Mouse (Mus musculus) layer of hippocampus, postnatal 36 days (tissue): Measurements from ENCODE around the gene Magi2. TPM values are rescaled to one million over a fixed set of nuclear protein-coding genes. Genes with fewer than 3 reads are reported as not detected.

ENCODE experiments used
- DNase-seq, 2 experiments: peaks; one replicate each; pipeline ENCODE4 v3.0.0; 2022
- total RNA-seq, 2 experiments: library from RNA; stranded (reverse); gene quantifications; 2 replicates each; pipeline ENCODE4 v1.2.3; 2021

Gene Magi2
- total RNA-seq, 2 experiments from 2014 or later, result 131 to 156 TPM

DNA sequence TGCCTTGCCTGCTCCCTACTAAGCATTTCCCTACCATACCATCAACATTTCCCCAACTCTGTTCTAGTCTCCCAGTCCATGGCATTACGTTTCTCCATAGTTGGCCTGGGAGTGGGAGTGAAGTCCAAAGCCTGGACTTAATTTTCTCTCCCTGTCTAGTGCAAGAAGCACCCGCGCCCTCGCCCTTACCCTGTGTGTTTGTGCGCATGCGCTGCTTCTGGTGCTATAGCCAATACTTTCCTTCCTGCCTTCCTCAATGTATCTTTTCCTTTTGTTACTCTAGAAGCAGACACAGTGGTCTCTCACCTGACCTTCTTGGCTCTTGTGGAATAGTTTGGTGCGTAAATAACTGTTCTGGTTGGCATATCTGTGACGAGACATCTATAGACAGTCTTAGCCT, 1440.8 kb downstream of the Magi2 start:
- no peak for DNase-seq

DNA sequence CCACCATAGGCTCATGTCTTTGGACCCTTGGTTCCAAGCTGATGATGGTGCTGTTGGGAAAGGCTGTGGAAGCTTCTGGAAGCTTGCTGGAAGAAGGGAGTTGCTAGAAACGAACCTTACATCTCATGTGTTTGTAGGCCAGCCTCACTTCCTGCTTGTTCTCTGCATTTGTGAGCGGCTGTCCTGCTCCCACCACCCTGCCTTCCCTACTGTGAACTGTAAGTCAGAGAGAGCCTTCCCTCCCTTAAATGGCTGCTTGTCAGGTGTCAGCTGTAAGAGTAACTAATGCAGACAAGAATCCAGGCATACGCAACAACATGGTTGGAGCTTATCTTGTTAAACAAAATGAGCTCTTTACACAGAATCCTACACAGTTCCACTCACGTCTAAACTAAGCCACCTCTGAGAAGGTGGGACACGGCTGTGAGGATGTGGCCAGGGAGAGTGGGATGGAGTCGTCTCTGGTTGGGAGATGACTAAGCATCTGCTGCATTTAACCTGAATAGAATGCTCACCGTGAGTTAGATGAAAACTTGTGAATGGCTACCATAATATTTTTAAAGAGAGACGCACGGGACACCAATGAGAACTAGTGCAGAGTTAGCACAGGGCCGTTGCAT, 1442.0 kb downstream of the Magi2 start:
- DNase-seq, result no peak

DNA sequence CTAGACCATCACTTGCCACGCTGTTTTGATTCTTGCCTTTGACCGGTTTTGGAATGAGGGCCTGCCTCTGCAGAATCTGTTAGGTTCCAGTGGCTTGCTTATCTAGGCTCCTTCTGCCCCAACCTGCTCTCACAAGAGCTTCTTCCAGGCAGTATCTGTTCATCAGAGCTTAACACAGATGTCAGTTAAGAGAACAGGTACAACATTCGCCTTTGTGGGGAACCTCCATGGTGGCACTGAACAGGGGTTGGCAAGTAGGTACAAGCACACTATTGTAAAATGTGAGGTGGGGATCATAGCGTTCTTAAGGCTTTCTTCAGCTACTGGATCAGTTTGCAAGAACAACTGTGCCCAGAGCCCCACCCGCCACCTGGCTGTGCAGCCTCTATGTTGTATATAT, 1442.6 kb downstream of the Magi2 start:
- no peak for DNase-seq

DNA sequence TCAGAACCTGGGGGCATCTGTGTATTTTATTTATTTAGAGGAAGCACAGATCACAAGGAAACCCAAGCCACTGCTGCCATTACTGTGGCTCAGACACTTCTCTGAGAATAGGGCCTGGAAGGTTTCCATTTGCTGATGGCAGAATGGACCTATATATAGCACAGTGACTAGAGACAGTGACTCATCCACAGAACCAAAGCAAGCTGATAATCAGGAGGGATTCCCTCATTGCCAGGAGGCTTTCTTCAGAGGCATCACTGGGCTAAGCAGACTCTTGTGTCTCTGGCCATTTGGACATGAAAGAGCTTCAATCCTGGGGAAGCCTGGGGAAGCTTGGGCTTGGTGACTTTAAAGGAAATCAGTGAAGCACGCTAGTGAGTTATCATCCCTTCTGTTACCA, 1445.0 kb downstream of the Magi2 start:
- peak in 1 of 2 experiments; percentile 18 for DNase-seq

DNA sequence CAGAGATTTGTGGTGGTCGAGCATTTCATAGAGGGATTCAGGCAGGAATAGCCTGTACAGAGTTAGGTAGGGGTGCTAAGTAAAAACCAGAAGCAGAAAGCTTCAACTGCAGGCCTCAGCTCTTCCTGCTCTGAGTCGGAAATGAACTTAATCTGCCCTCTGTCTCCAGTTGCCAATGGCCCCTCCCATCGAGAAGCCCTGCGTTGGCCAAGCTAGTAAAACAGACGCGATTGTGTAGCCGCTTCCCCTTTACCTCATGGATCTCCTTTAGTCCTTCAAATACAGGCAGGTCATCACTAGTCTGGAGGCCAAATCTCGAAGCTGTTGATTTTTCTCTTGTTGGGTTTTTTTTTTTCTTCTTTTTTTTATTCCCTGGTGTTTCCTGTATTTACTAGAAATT, 1447.7 kb downstream of the Magi2 start:
- DNase-seq, result no peak

DNA sequence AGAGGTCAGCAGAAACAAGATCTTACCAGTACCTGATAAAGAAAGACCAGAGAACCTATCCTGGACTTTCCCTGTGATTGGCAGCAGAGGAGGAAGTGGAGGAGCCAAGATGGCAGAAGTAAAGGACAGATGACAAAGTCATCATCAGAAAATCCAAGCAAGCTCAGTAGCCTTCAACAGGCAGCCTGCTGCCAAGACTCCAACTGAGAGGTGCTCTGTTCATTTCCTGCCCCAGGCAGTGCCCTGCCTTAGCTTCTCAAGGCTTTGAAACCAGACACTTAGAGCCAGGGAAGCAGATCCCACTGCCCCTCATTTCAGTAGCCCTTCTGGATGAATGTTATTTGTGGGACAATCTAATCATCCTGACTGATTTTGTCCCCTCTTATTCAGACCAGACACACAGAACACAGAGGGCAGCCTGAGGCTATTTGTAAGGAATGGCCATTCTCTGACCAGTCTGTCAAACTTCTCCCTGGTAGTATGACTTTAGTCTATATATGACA, 1448.4 kb downstream of the Magi2 start:
- no peak for DNase-seq

DNA sequence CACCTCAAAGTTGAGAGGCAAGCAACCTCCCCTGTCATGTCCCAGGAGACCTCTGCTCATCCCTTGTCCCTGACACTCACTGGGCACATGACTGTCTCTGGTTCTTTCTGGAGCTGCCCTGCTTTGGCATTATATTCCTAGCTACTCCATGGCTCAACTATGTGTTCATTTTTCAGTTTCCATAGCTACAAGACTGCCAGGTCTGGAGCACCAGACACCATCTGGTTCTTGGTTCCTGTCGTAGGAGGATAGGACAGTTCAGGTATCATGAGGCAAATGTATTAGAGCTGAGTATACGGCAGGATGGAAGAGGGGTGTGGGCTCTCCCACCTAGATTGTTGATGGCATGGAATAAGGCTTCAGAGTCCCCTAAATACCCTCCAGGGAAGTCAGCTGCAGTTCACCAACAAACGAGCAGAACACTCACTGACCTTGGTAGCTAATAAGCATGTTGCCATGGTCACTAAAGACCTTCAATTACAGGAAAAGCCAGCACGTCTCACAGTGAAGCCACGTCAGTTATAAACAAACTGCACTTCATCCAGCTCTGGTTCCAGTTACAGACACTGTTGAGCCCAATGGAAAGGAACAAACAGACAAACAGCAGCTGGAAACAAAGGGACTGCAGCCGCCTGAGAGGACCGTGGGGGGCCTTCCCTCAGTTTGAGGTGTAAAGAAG, 1449.5 kb downstream of the Magi2 start:
- DNase-seq, result peak in 1 of 2 experiments; percentile 12

DNA sequence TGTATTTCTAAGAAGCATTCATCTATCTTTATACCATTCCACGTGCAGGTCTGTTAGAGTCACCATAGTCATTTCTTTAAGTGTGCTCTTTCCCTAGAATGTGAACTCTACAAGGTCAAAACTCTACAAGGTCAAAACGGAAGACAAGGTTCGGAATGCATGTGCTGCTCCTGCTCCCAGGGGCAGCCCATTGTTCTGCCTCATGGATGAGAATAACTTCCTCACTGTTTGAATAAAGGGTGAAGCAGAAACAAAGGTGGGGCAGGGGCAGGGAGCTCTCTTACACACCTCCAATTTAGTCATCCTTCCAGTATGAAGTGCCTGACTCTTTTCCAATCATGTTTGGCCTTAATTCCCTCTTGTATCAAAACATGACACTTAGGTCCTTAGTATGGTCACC, 1450.4 kb downstream of the Magi2 start:
- DNase-seq, result no peak

DNA sequence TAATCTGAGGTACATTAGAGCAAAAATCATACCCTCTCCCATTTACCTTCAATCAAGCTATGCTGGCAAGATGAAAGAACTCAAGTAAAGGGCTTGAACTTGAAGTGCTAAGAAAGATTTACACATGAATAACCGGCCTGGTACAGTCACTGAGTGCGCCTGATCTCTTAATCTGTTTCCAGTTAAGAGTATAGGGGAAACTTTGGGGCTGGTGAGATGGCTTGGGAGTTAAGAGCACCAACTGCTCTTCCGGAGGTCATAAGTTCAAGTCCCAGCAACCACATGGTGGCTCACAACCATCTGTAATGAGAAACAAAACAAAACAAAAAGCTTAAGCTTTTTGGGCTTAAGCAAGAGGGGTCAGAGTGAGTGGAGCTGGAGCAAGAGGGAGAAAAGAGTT, 1451.7 kb downstream of the Magi2 start:
- no peak for DNase-seq

DNA sequence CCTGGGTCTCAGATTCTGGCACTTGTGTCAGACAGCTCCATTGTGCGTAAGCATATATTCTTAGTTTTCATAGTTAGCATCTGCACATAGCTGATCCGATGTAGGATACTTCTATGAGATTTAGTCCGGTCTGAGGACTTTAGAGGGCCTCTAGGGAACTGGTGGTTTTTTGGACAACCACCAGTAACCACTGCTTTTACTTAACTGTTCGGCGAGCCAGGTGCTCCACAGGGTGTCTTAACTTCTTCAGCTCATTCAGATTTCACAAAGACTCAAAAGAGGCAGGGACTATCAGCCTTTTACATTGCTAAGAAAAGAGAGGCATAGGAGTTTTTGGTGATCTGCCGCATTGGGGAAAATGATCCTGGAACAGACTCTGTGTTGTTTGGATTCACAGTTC, 1453.1 kb downstream of the Magi2 start:
- DNase-seq, result no peak

DNA sequence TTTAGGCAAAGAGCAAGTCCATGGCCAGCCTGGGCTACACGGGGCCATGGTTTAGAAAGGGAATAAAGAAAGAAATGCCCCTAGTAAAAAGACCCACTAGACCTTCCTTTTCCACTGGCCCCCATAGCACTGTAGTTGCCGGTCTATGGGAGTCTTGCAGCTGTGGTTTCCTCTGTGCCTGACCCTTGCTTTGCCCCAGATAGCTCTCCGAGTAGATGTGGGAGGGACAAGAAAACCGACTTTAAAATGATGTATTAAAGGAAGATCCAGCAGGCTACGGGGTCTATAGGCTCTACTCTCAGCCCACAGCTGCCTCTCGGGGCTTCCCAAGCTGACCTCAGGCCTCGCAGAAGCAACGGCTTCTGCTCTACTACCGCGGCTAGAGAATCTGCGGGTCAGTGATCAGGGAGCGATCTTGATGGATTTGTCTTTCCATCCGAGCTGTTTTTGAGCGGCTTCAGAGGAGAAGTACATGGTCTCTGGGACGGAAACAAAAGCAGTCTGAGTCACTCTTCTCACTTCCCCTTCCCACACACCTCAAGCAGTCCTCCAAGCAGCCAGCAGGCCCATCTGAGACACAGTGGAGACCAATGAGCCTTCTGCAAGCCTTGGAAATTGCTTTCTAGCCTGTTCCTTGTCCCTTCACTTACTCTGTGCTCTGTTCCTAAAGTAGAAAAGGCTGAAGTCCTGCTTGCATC, 1454.1 kb downstream of the Magi2 start:
- DNase-seq, result no peak

DNA sequence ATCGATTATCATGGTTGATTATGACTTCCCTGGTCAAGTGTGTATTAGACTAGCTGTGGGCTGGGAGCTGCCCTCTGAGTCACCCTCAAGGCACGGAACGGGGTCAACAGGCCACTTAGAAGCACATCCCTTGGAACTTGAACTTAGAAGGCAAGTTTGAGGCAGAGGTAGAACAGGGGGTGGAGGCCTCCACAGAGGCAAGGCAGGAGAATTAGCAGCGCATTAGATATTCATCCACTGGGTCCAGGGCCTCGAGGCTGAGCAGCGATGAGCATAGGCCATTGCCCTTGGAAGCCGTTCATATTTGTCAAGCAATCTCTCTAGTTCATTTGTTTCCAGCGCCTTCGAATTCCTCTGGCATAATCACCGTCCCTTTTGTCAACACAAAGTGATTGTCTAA, 1454.8 kb downstream of the Magi2 start:
- no peak for DNase-seq

DNA sequence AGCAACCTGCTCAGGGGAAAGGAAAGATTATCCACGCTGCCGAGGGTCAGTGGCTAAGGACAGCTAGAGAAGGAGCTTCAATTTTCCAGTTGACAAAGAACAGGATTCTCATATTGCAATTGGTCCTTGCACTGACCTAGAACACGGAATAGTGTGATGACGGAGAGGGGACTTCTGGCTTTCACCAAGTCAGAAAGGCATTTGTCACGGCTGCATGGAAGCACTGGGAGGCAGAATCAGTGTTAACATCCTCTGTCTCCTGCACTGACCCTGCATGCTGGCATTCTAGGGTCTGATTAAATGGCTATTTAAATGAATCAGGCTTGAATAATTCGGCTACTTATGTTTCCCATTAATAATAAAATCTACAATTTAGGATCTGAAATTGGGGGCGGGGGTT, 1455.4 kb downstream of the Magi2 start:
- no peak for DNase-seq

DNA sequence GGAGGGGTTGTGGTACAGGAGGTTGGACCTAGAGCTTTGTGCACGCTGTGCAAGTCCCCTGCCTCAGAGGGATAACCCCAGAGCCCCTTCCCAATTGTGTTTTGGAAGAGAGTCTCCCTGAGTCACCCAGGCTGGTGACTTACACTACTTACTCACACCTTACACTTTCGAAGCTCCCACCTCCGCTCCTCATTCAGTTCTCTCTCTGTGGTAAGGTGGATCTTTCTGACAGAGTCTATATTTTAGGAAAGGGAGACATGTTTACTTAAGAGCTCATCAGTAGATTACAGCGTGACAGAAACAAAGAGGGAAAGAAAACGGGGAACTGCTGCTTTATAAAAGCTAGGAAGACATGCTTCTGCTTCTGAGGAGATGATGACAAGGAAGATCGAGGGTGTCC, 1457.3 kb downstream of the Magi2 start:
- DNase-seq, result no peak

DNA sequence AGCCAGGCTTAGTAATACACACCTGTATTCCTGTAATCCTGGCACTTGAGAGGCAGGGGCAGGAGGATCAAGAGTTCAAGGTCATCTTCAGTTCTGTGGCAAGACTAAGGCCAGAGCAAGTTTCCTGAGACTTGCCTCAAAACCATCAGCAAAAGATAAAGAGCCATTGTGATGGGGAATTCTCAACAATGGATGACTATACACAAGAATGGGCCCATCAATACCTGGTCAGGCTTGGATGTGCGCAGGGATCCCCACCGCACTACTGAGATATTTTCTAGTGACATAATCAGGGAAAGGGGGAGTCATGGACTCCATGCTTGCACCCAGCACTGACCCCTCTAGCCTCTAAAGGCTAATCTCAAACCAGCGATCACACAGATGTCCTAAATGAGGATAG, 1465.4 kb downstream of the Magi2 start:
- no peak for DNase-seq

DNA sequence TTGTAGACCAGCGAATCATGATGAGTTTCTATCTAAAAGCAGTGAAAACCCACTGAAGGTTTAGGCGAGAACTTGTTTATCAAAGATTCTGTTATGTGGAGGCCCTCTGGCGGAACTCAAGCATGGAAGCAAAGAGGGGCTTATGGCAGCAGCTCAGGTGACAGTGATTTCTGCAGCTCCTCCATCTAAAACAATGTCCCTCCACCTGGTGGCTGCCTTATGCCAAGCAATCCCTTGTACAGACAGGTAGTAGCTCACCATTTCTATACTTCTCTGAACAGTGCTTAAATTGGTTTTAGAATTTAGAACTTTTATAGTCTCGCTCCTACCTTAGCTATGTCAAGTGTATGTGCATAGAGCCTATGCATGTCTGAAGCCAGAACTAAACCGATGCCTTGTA, 1472.3 kb downstream of the Magi2 start:
- no peak for DNase-seq

DNA sequence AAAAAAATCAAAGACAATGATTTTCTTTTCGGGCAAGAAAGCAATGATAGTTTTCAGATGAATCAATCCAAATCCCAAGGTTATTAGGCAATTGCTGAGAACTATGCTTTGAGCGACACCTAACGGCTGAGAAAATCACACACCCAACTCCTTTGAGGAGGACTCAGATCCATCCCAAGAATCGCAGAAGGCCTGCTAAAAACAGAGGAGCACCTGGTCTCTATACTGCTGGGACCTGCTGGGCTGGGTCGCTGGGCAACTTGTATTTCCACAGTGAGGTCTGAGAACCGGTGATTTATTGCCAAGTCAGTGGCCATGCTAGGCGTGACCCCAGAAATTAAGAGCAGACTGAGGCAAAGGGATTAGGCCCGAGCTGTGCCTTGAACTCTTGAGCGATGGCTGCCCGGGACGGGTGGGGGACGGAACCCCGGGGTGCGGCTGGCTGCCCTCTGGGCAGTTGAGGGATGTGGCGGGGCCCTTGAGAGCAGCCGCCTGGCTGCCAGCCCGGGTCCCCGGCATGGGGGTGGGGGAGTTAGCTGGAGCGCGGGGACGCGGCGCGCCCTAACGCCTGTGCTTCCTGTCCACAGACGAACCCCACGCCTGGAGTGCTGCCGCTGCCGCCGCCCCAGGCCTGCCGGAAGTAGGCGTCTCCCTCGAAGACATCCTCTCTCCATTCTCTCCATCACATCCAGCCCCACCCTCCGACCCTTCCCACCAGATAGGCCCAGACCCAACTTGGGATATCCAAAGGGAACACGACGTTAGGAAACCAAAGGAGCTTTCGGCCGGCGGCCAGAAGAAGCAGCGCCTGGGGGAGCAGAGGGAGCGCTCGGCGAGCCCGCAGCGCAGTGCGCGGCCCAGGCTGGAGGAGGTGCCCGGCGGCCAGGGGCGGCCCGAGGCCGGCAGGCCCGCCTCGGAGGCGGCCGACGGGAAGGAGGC, 1474.9 kb downstream of the Magi2 start:
- peak; percentile 89 for DNase-seq

DNA sequence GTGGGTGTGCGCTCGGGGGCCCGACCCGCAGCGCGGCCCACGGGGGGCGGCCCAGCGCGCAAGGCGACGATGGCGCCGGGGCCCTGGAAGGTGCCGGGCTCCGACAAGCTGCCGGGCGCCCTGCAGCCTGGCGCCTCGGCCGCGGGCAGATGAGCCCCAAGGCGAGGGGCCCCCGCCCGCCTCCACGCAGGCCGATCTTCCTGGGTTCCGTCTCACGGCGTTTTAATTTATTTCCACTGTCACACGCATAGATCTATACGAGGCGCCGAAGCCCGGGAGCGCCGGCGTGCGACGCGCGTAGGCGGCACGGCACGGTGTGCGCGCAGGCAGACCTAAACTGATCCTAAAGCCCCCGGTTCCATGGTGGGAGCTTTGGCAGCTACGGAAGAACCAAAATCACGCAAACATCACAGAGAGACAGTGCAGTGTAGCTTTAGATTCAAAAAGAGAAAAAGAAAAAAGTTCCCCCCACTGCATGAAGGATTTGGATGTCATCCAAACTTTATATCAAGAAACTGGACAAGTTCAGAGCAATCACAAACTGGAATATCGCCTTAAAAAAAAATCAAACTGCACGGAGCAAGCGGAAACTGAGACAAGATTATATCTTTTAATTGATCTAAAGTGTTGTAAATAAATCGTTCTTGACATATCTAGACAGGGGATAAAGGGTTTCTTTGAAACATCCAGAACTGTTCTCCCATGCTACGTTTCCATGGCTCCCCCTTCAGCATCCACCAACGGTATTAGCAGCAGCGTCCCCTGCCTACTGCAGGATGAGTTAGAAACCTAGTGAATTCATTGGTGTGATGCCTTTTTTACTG, 1475.9 kb downstream of the Magi2 start:
- peak; percentile 45 to 53 for DNase-seq

DNA sequence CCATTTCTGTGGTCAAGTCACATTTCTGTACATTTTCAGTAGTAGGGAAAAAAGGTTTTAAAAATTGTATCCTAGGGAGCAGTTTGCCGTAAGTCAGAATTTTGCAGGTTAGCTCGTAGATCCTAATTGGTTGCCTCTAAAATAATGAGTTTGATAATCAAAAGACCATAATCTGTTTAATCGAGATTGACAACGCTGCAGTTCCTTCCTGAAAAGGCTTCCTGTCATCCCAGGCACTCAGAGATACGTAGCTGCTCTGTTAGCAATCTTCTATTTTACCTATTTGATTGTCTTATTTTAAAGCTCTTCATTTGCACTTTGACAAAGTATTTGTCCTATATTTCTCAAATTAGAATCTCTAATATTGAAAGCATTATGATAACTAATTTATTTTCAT, 1476.5 kb downstream of the Magi2 start:
- DNase-seq, result no peak

DNA sequence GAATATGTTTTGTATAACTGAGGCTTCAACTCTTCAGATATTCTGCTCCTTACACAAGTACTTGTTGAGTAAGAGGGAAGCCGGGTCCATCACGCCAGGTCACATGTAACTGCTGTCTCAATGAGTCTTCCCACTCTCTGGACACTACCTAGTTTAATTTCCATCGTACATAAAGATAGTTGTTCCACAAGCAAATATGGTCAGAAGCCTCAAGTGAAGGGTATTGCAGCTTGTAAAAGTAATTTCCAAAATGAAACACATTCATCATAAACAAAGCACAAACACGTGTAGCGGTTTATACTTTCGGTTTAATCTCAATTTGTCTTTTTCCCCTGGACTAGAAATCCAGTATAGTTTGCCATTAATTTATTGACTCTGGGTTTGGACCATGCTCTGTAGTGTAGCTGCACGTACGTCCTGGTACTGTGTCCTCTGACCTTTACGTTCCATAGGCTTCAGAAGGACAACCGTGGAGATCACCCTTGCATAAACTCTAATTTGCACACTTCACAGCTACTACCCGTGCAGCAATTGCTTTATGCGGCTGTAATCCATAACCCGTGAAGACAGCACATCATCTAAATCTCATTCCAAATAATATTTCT, 1477.2 kb downstream of the Magi2 start:
- no peak for DNase-seq

DNA sequence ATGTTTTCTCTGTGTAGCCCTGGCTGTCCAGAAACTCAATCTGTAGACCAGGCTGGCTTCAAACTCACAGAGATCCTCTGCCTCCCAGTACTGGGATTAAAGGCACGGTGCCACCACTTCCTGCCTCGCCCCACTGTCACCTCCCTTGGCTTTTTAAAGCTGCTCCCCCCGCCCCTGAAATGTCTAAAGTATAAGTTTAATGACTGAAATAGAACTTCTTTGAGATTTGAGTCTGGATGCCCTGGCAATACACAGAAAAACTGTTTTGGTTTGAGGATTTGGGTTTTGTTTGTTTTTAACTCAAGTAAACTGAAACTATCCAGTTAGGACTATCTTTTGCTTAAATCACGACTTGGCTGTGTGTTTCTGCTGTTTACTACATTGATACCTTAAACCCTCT, 1478.0 kb downstream of the Magi2 start:
- no peak for DNase-seq
